Mouse (Mus musculus): Measurements from ENCODE around the gene Rasgrp1.

Rasgrp1 gene

GRCm38 (mm10) chr2:117335552-117336188 lies 7.1 kb downstream of the Rasgrp1 start:
- no peak for DNase-seq (ENCODE audit: extremely low spot score)

DNA sequence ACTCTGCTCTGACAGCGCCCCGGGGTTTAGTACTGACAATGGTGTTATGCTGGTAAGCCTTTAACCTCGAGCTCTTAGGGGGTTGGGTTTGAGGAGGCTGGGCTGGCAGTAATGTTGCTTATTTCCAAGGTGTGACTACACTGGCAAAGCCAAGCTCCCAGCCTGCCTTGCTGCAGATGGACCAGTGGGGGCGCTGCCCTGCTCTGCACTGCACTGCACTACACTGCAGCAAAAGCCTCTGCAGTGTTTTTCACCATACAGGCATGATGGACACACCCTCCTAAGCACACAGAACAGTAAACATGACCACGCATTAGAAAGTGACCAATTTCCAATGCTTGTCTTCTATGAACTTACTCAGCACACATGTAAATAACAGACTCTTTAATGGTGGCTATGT lies 11.2 kb downstream of the Rasgrp1 start:
- DNase-seq (ENCODE audit: extremely low spot score) = no peak

DNA sequence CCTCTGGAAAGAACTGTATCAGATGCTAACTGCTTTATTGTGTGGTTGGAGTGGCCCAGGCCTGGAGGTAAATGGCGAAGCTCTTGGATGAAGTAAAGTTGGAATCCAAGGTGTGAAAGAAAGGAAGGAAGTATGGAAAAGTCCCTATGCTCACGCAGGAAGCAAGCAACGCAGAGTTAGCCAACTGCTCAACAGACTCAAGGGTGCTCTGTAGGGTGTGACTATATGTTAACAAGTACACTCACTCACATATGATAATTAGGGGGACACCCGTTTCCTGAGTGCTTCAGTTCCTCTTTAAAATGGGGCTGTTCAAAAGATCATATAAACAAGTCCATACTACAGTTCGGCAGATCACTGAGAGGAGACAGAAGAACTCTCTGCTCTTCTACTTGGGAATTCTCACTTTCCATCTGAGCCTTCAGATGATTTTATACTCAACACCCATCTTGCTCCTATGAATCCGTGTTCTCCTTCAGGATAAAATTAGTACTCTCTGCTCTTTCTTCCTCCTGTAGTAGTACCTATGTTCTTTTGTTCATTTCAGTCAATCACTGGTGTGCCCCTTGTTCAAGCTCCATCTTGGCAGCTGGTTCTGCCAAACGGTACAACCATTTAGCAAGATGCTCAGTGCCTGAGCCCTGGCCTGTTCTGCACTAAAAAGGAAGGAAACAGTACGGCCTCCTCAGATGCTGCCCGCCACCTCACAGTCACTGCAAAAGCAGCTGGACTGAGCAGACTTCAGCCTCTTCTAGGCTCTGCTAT lies 14.1 kb downstream of the Rasgrp1 start:
- no peak for DNase-seq (ENCODE audit: extremely low spot score)

DNA sequence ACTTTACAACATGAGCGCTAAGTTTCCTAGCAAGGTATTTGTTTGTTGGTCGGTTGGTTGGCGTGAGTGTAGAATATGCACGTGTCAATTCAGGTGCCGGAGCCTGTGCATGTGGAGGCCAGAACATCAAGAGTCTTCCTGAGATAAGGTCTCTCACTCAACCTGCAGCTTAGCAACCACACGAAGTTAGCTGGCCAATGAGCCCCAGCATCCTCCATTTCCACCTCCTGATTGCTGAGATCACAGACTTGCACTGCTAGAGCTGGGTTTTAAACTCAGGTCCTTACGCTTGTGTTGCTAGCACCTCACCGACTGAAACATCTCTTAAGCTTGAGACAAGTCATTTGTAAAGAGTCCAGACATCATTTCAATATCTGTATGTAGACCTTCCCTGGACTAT lies 20.4 kb downstream of the Rasgrp1 start:
- DNase-seq (ENCODE audit: extremely low spot score) = no peak

- DNase-seq (ENCODE audit: extremely low spot score) = no peak
Observed at GRCm38 (mm10) chr2:117321231-117321630, 21.6 kb downstream of the Rasgrp1 start.

- DNase-seq (ENCODE audit: extremely low spot score) = no peak
Observed at GRCm38 (mm10) chr2:117318991-117319390, 23.8 kb downstream of the Rasgrp1 start.

DNA sequence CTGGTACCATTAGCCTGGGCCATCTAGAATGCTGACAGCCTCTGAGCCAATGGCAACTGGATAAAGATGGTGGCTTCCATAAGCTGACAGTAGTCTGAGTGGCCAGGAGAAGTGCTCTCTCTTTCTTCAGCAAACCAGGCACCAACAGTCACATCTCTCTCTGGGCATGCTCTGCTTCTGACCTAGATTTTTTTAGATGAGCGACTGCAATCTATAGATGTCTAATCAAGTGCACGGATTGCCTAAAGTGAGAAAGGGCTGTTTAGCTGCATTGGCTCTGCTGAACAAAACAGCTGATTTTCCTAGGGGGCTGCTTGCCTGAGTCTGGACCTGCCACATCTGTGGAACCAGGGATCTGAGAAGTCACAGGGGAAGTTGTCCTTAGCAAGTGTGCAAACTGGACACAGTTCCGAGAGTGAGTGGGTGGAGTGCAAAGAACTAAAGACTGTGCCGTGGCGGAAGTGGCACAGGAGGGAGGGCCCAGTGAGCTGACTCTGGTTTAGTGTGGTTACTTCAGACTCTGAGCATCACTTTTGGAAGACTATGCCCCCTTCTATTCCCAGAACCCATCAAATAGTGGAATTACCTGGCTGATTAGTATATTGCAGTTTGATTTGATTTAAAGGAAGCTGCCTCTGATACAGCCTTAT lies 29.1 kb downstream of the Rasgrp1 start:
- no peak for DNase-seq (ENCODE audit: extremely low spot score)

- DNase-seq (ENCODE audit: extremely low spot score) = no peak
Observed at GRCm38 (mm10) chr2:117312441-117312895, 30.3 kb downstream of the Rasgrp1 start.

DNA sequence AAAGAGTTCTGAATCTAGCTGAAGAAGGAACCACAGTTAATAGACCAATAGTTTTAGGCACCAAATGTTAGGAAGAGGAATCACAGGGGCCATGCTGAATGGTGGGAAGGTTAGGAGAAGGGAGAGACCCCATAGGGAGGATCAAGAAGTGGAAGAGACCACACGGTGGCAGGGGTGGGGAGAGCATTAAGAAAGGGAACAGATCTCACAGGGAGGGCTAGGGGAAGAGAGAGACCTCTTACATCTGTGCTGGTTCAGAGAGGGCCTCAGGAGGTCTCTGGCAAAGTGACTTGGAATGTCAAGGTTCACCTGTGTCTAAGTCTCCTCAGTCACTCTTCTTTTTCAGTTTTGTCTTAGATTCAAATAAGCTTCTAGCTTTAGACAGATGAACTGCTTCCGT lies 30.8 kb downstream of the Rasgrp1 start:
- no peak for DNase-seq (ENCODE audit: extremely low spot score)

GRCm38 (mm10) chr2:117311349-117311748 lies 31.5 kb downstream of the Rasgrp1 start:
- DNase-seq (ENCODE audit: extremely low spot score) = no peak

DNA sequence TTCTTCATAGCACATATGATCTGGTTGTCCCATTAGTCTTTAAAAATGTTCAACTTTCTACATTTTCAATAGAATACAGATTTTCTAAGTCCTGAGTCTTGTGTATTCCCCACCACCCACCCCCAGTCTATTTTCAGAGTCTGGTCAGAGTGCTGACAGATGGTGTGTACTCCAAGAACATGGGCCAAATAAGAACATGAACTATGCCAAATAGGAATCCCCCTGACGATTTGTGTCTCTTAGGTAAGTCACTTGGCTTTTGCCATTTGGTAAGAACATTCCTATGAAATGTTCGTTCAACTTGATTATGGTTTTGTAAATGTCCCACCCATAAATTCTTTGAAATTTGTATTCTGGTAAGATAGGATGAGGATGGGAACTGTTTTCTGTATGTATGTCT lies 33.8 kb downstream of the Rasgrp1 start:
- no peak for DNase-seq (ENCODE audit: extremely low spot score)

GRCm38 (mm10) chr2:117307959-117308358 lies 34.8 kb downstream of the Rasgrp1 start:
- DNase-seq (ENCODE audit: extremely low spot score) = no peak

DNA sequence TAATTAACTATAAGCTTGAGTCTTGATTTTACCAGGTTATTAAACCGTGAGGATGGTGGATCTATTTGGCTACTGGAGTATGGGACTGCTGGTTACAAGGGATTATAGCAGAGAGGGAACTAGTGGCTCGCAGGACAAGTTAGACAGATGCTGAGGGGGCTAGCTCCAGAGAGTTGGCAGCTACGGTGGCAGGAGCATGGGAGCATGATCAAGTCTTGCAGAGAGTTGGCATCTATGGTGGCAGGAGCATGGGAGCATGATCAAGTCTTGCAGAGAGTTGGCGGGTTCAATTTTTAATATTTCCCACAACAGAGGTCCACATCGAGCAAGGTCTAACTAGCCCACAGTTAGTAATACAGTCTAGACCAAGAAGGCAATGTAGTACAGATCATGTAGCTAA lies 37.9 kb downstream of the Rasgrp1 start:
- no peak for DNase-seq (ENCODE audit: extremely low spot score)

DNA sequence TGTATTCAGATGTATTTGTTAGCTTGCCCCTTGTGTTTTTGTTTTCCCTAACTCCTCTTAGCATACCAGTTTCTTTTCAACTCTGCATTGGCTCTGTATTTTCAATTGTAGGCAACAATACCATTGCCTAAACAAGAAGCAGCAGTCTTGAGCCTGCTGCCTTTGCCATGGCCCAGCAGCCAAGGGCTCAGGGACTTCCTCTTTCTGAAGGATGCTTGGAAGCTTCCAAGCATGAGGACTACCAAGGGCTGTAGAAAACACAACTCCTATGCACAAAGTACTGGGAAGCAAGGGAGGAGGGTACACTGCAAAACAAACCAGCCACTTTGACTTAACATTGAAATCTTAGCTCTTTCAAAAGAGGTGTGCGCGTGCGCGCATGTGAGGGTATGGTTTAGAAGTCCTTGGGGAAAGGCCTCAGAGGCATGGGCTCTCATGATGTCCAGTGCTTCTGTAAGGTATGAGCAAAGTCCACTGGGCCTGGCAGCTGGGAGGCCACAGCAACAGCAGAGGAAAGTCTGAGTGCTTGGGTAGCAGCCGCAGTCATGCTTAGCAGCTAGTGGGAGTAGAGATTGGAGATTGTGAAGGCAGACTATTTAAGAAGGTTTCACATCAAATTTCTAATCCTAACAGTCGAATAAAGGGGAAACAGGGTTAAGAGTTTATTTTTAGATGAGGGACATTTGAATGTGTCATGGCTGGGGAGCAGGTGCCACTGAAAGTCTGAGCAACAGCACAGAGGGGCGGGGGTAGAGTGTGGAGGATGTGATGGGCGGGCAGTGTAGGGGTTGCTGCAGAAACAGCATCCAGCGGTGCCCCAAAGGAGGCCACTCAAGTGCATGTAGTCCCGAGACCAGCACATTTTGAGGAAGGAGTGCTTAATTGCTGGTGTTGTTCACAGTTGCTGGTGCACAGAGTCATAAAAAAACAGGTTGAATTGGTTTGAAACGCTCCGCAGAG lies 39.1 kb downstream of the Rasgrp1 start:
- DNase-seq (ENCODE audit: extremely low spot score) = no peak

- DNase-seq (ENCODE audit: extremely low spot score) = no peak
Observed at GRCm38 (mm10) chr2:117299596-117300448, 43.0 kb downstream of the Rasgrp1 start.

- DNase-seq (ENCODE audit: extremely low spot score) = no peak
Observed at GRCm38 (mm10) chr2:117288291-117288690, 54.5 kb downstream of the Rasgrp1 start.

GRCm38 (mm10) chr2:117263786-117264408 lies 78.9 kb downstream of the Rasgrp1 start:
- DNase-seq (ENCODE audit: extremely low spot score) = peak; percentile 55

DNA sequence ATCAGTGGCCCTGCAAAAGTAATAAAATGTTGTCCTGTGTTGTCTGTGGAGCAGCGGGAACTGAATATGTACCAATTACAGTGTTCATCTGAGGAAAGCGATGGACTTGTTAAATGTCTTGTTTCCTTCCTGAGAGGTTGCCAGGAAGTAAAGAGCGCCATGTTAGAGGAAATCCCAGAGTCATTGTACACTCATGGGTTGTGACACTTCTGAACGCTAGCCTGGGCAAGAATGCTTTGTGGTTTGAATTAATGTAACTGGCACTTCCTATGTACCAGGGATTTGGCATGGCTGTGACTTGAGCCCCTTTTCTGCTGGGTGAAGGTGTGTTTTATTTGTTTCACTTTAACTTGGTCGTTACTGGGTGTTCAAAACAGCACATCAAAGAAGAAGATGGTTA lies 80.6 kb downstream of the Rasgrp1 start:
- no peak for DNase-seq (ENCODE audit: extremely low spot score)

DNA sequence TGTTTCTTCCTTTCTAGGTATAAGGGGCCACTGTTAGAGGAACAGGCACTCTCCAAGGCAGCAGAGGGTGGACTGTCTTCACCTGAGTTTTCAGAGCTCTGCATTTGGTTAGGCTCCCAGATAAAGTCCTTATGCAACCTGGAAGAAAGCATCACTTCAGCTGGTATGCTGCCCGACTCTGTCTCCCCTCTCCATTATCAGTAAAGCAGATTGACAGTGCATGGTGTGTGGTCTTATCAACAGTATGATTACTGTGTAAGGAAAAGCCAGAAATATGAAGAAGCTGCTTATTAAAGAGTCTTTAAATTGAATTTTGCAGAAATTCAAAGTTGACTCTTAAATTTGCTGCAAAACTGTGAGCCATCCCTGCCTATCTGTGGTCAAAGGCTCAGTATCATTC lies 85.2 kb downstream of the Rasgrp1 start:
- no peak for DNase-seq (ENCODE audit: extremely low spot score)

- DNase-seq (ENCODE audit: extremely low spot score) = no peak
Observed at GRCm38 (mm10) chr2:117255415-117255814, 87.4 kb downstream of the Rasgrp1 start.

All from embryo, embryonic 9.5 days (tissue).